Mouse (Mus musculus) megakaryocyte, embryonic 14.5 days (primary cell): ENCODE data around the gene Apon.

Experiments
- FLI1 ChIP-seq: IDR thresholded peaks from 2 replicates; pipeline ENCODE4 v1.6.1; 2012; ENCODE audit warnings: low read length, inconsistent platforms, mixed read lengths
- GATA1 ChIP-seq: IDR thresholded peaks from 3 replicates; pipeline ENCODE4 v1.6.1; 2012; ENCODE audit warnings: mixed read lengths, low read length, inconsistent platforms, borderline replicate concordance

DNA sequence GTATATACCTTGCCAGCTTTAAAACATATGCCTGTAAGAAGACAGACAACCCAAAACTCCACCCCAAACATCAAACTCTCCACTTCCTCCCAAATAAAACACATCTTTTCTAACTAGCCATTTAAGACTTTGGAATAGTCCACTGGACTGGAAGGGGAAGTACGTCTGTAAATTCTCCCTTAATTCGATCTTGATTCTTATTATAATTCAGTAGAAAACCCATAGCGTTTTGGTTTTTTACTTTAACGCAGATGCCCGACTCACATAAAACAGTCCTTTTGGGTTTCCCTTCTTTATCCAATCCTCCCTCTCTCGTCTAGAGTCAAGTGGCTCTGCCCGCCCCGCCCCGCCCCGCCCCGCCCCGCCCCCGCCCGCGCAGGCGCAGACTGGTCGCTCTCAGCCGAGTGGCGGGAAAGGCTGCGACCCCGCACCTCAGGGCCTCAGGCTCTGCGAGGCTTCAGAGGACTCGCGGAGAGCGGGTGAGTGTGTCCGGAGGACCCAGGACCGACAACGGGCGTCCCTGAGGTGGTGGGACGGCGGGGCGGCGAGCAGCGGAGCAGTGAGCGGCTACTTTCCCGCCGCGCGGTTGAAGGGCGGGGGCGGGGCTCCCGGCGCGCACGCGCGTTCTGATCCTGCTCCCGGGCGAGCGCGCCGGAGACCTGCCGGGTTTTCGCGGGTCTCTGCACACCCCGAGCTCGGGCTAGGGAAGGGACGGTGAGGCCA lies 22.0 kb upstream of the Apon start, which contains the start of gene Timeless:
- no peak for TF ChIP-seq GATA1
- TF ChIP-seq FLI1: no peak
